In genomic region chr7:116039538-116040466, GRCm38 (mm10) we compare ENCODE assay signal across 8 mouse cellular contexts. TPM values are rescaled to one million over a fixed set of nuclear protein-coding genes. Genes with fewer than 3 reads are reported as not detected.
DNase-seq lines count a peak whose midpoint lies in the region; ATAC-seq and TF ChIP-seq lines count a peak whose summit lies in the region.

No protein-coding gene starts in this region.

- H3K36me3 ChIP-seq in forebrain, embryonic 10.5 days (replicated peaks) = no peaks in the 10 kb centered on the region
- no peaks in the 10 kb centered on the region for H3K36me3 ChIP-seq in heart, embryonic 15.5 days
- H3K36me3 ChIP-seq in liver, embryonic 14.5 days (replicated peaks; ENCODE audit: control insufficient read depth, insufficient read depth, low read depth) = no peaks in the 10 kb centered on the region
- H3K36me3 ChIP-seq in neural tube, embryonic 11.5 days (ENCODE audit: control insufficient read depth, insufficient read depth, low read length) = no peaks in the 10 kb centered on the region
- no peaks in the 10 kb centered on the region for H3K36me3 ChIP-seq in stomach, embryonic 16.5 days (ENCODE audit: control insufficient read depth, insufficient read depth, low read length)

- H3K9ac ChIP-seq in heart, embryonic 15.5 days = peak overlapping the region; percentile 54
- H3K9ac ChIP-seq in liver, embryonic 14.5 days (replicated peaks) = 0 out of 2 replicates have a peak overlapping the region, but pooled peaks have one; percentile 9
- peak overlapping the region; percentile 54 for H3K9ac ChIP-seq in neural tube, embryonic 11.5 days (ENCODE audit: low read length)
- peak overlapping the region; percentile 51 for H3K9ac ChIP-seq in stomach, embryonic 16.5 days (ENCODE audit: low read length)

- peak overlapping the region; percentile 99 for H3K4me2 ChIP-seq in heart, embryonic 15.5 days
- H3K4me2 ChIP-seq in liver, embryonic 14.5 days (ENCODE audit: low read depth) = peak overlapping the region; percentile 72
- H3K4me2 ChIP-seq in neural tube, embryonic 11.5 days (ENCODE audit: low read depth) = peak overlapping the region; percentile 93
- H3K4me2 ChIP-seq in stomach, embryonic 16.5 days (ENCODE audit: low read depth, low read length) = peak overlapping the region; percentile 100

- peak overlapping the region; percentile 82 for H3K27ac ChIP-seq in forebrain, embryonic 10.5 days
- no peak overlapping the region for H3K27ac ChIP-seq in heart, embryonic 15.5 days
- H3K27ac ChIP-seq in liver, embryonic 14.5 days = no peak overlapping the region
- H3K27ac ChIP-seq in neural tube, embryonic 11.5 days (ENCODE audit: low read depth, low read length) = peak overlapping the region; percentile 39; the same call in 1 of the 2 replicates
- no peak overlapping the region for H3K27ac ChIP-seq in stomach, embryonic 16.5 days (ENCODE audit: low read length)

- H3K9me3 ChIP-seq in forebrain, embryonic 10.5 days = no peaks in the 10 kb centered on the region
- H3K9me3 ChIP-seq in heart, embryonic 15.5 days (replicated peaks) = no peaks in the 10 kb centered on the region
- H3K9me3 ChIP-seq in liver, embryonic 14.5 days (ENCODE audit: control insufficient read depth, low read length) = no peaks in the 10 kb centered on the region
- no peaks in the 10 kb centered on the region for H3K9me3 ChIP-seq in neural tube, embryonic 11.5 days (ENCODE audit: control insufficient read depth, low read length)
- no peaks in the 10 kb centered on the region for H3K9me3 ChIP-seq in stomach, embryonic 16.5 days (replicated peaks; ENCODE audit: control insufficient read depth, low read length)

- peak; percentile 35 for DNase-seq in c-Kit-negative CD71-positive TER-119-positive erythroid progenitor cells, embryonic 14.5 days (ENCODE audit: low read depth, low spot score)
- DNase-seq in forebrain, embryonic 10.5 days (ENCODE audit: extremely low spot score, low spot score) = peak; percentile 86
- DNase-seq in kidney, postnatal 14 days = peak; percentile 90
- peak; percentile 45 to 57 (median 46) for DNase-seq in liver, embryonic 14.5 days (ENCODE audit: low read depth in 3 of 3, low spot score in 3 of 3)
- peak; percentile 88 for DNase-seq in neural tube, embryonic 11.5 days (ENCODE audit: low spot score)

- WGBS in forebrain, embryonic 10.5 days = under 1% methylated on average over 48 of the region's 48 CpGs
- WGBS in heart, embryonic 15.5 days = under 1% methylated on average over 48 of the region's 48 CpGs
- WGBS in liver, embryonic 14.5 days (ENCODE audit: insufficient replicate concordance) = under 1% methylated on average over 48 of the region's 48 CpGs
- under 1% methylated on average over 48 of the region's 48 CpGs for WGBS in neural tube, embryonic 11.5 days
- under 1% methylated on average over 48 of the region's 48 CpGs for WGBS in stomach, embryonic 16.5 days

- TF ChIP-seq CTCF in liver, embryonic 14.5 days (IDR thresholded peaks at IDR 0.05; ENCODE audit: low read depth) = peak; percentile 95

- TF ChIP-seq EP300 in liver, embryonic 14.5 days (IDR thresholded peaks at IDR 0.05; ENCODE audit: low read depth) = no peak

- H3K4me3 ChIP-seq in forebrain, embryonic 10.5 days = peak overlapping the region; percentile 59
- H3K4me3 ChIP-seq in heart, embryonic 15.5 days = peak overlapping the region; percentile 67
- peak overlapping the region; percentile 52 to 55 for H3K4me3 ChIP-seq in liver, embryonic 14.5 days (ENCODE audit: insufficient read depth in 1 of 2, low read depth in 2 of 2, low read length in 2 of 2)
- peak overlapping the region; percentile 50 for H3K4me3 ChIP-seq in neural tube, embryonic 11.5 days (ENCODE audit: low read depth, low read length)
- peak overlapping the region; percentile 54 for H3K4me3 ChIP-seq in stomach, embryonic 16.5 days (replicated peaks; ENCODE audit: low read length)

- H3K4me1 ChIP-seq in forebrain, embryonic 10.5 days = peaks cover 66% of the 10 kb centered on the region
- peaks cover 23% of the 10 kb centered on the region for H3K4me1 ChIP-seq in heart, embryonic 15.5 days (replicated peaks)
- 0 out of 4 replicates have a peak, but pooled peaks cover 0 to 5% of the 10 kb centered on the region in 2 experiments for H3K4me1 ChIP-seq in liver, embryonic 14.5 days (replicated peaks; ENCODE audit: control insufficient read depth in 2 of 2, insufficient read depth in 2 of 2, low read length in 1 of 2)
- peaks cover 20% of the 10 kb centered on the region for H3K4me1 ChIP-seq in neural tube, embryonic 11.5 days (ENCODE audit: control insufficient read depth, insufficient read depth, low read length)
- H3K4me1 ChIP-seq in stomach, embryonic 16.5 days (ENCODE audit: control insufficient read depth, insufficient read depth, low read length) = peaks cover 7% of the 10 kb centered on the region; the same call in 1 of the 2 replicates

- peaks cover 69% of the 10 kb centered on the region for H3K27me3 ChIP-seq in forebrain, embryonic 10.5 days (ENCODE audit: poor library complexity, severe bottlenecking)
- H3K27me3 ChIP-seq in heart, embryonic 15.5 days = peaks cover 27% of the 10 kb centered on the region
- H3K27me3 ChIP-seq in liver, embryonic 14.5 days (ENCODE audit: control insufficient read depth, insufficient read depth, low read length) = peaks cover 61% of the 10 kb centered on the region
- H3K27me3 ChIP-seq in neural tube, embryonic 11.5 days (ENCODE audit: control insufficient read depth, insufficient read depth, low read length) = peaks cover 35% of the 10 kb centered on the region
- H3K27me3 ChIP-seq in stomach, embryonic 16.5 days (ENCODE audit: control insufficient read depth, insufficient read depth, low read length) = peaks cover 29% of the 10 kb centered on the region

- peak; percentile 88 for ATAC-seq in CD4-positive, CD25-positive, alpha-beta regulatory T cell, adult 4 months
- ATAC-seq in heart, embryonic 15.5 days (replicated peaks; ENCODE audit: insufficient number of reproducible peaks, insufficient read depth, low FRiP score, low read depth) = peak; percentile 88
- ATAC-seq in liver, embryonic 14.5 days (ENCODE audit: insufficient read depth) = peak; percentile 74
- peak; percentile 78 for ATAC-seq in neural tube, embryonic 11.5 days (ENCODE audit: insufficient read depth, low FRiP score, low TSS enrichment)
- peak; percentile 81 for ATAC-seq in stomach, embryonic 16.5 days (ENCODE audit: insufficient read depth, low FRiP score)

RNA-seq across cellular contexts. Expression of gene 1110004F10Rik, which starts 0.6 kb away (rescaled TPM):
- polyA plus RNA-seq in CD4-positive, CD25-positive, alpha-beta regulatory T cell, adult 4 months (2017; shearing (Covaris generic)) = 100 to 1,000 TPM; 212 to 215 TPM
- 360 and 361 TPM in 2 replicates for polyA plus RNA-seq in forebrain, embryonic 10.5 days (2016; fragmentation: Nextera tagmentation; extraction: Ambion mirVana)
- polyA plus RNA-seq in heart, embryonic 15.5 days (2015; fragmentation: Nextera tagmentation; extraction: Ambion mirVana) = 156 and 163 TPM in 2 replicates
- 42.4 and 56.8 TPM in 2 replicates for polyA plus RNA-seq in liver, embryonic 14.5 days (2012; rRNA removed)
- 111 and 116 TPM in 2 replicates for polyA plus RNA-seq in liver, embryonic 14.5 days (2014; fragmentation: Nextera tagmentation; extraction: Ambion mirVana)
- polyA plus RNA-seq in neural tube, embryonic 11.5 days (2014; fragmentation: Nextera tagmentation; extraction: Ambion mirVana) = 338 and 365 TPM in 2 replicates
- 221 and 222 TPM in 2 replicates for polyA plus RNA-seq in stomach, embryonic 16.5 days (2015; fragmentation: Nextera tagmentation; extraction: Ambion mirVana)

RNA-seq across cellular contexts. Expression of gene Sox6, which starts 1.2 kb away (rescaled TPM):
- not detected for polyA plus RNA-seq in CD4-positive, CD25-positive, alpha-beta regulatory T cell, adult 4 months (2017; shearing (Covaris generic))
- polyA plus RNA-seq in forebrain, embryonic 10.5 days (2016; fragmentation: Nextera tagmentation; extraction: Ambion mirVana) = 71.1 and 77.3 TPM in 2 replicates
- polyA plus RNA-seq in heart, embryonic 15.5 days (2015; fragmentation: Nextera tagmentation; extraction: Ambion mirVana) = 28.4 and 31.1 TPM in 2 replicates
- polyA plus RNA-seq in liver, embryonic 14.5 days (2012; rRNA removed) = 10.1 and 15.9 TPM in 2 replicates
- polyA plus RNA-seq in liver, embryonic 14.5 days (2014; fragmentation: Nextera tagmentation; extraction: Ambion mirVana) = 64.0 and 72.6 TPM in 2 replicates
- polyA plus RNA-seq in neural tube, embryonic 11.5 days (2014; fragmentation: Nextera tagmentation; extraction: Ambion mirVana) = 79.3 and 82.6 TPM in 2 replicates
- 30.1 and 37.5 TPM in 2 replicates for polyA plus RNA-seq in stomach, embryonic 16.5 days (2015; fragmentation: Nextera tagmentation; extraction: Ambion mirVana)

RNA-seq across cellular contexts. Expression of gene Gm4353, which starts 44.6 kb away (rescaled TPM):
- 1 to 10 TPM in 1 of 2 experiments, under 1 TPM in 1; 0.87 to 1.9 TPM for polyA plus RNA-seq in CD4-positive, CD25-positive, alpha-beta regulatory T cell, adult 4 months (2017; shearing (Covaris generic))
- 1.0 TPM in 2 replicates for polyA plus RNA-seq in forebrain, embryonic 10.5 days (2016; fragmentation: Nextera tagmentation; extraction: Ambion mirVana)
- 0.46 and 0.48 TPM in 2 replicates for polyA plus RNA-seq in heart, embryonic 15.5 days (2015; fragmentation: Nextera tagmentation; extraction: Ambion mirVana)
- 0.57 and 0.62 TPM in 2 replicates for polyA plus RNA-seq in liver, embryonic 14.5 days (2012; rRNA removed)
- polyA plus RNA-seq in liver, embryonic 14.5 days (2014; fragmentation: Nextera tagmentation; extraction: Ambion mirVana) = 0.38 and 0.51 TPM in 2 replicates
- polyA plus RNA-seq in neural tube, embryonic 11.5 days (2014; fragmentation: Nextera tagmentation; extraction: Ambion mirVana) = 0.74 and 1.3 TPM in 2 replicates
- polyA plus RNA-seq in stomach, embryonic 16.5 days (2015; fragmentation: Nextera tagmentation; extraction: Ambion mirVana) = 0.62 and 1.9 TPM in 2 replicates

Comparison
In these comparisons a context has a peak if more than half of its experiments do, and no peak if none do; other contexts are left out.
1. DNase-seq: peak in every context shown above with its lines; median percentile 90 in kidney, postnatal 14 days; 88 in neural tube, embryonic 11.5 days; 86 in forebrain, embryonic 10.5 days; 46 in liver, embryonic 14.5 days; 35 in c-Kit-negative CD71-positive TER-119-positive erythroid progenitor cells, embryonic 14.5 days.
2. H3K27ac ChIP-seq: peak in forebrain, embryonic 10.5 days (single experiment) and neural tube, embryonic 11.5 days (single experiment); none in heart, embryonic 15.5 days (single experiment), liver, embryonic 14.5 days (single experiment) and stomach, embryonic 16.5 days (single experiment).
3. RNA of gene Sox6, which starts 1.2 kb away (polyA plus RNA-seq): 79.3 to 82.6 TPM in neural tube, embryonic 11.5 days, 71.1 to 77.3 TPM in forebrain, embryonic 10.5 days, 10.1 to 72.6 TPM in liver, embryonic 14.5 days, 30.1 to 37.5 TPM in stomach, embryonic 16.5 days and 28.4 to 31.1 TPM in heart, embryonic 15.5 days; not detected in CD4-positive, CD25-positive, alpha-beta regulatory T cell, adult 4 months; every median in the first group is over 10 times any median in the second.
4. Peak in every context shown above with its lines, with median percentiles within 50 percentile points of each other: ATAC-seq, H3K4me3 ChIP-seq, H3K4me2 ChIP-seq and H3K9ac ChIP-seq.